Mouse (Mus musculus): Measurements from ENCODE around the gene Slc30a5. TPM values are rescaled to one million over a fixed set of nuclear protein-coding genes. Genes with fewer than 3 reads are reported as not detected.

The Slc30a5 gene
- total RNA-seq, 2 experiments from 2014 or later: 19.1 to 23.5 TPM

GRCm38 (mm10) chr13:100775252-100776055 is 57.8 kb downstream of the Slc30a5 start, which contains the start of gene Cenph:
Cenph (minus strand) TSS chr13:100775899.
- peak; percentile 76 for DNase-seq

DNA sequence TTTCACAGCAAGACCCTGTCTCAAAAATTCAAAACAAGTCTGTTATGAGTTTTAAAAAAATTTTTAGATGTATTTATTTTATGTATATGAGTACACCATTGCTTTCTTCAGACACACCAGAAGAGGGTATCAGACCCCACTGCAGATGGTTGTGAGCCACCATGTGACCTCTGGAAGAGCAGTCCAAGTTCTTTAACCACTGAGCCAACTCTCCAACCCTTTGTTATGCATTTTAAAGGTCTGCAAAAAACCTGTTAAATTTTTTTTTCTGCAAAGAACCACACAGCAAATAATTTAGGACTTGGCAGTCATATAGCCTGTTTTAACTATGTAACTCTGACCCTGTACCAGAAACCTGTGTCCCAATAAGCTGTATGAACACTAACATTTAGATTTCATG is 58.5 kb downstream of the Slc30a5 start:
- no peak for DNase-seq

DNA sequence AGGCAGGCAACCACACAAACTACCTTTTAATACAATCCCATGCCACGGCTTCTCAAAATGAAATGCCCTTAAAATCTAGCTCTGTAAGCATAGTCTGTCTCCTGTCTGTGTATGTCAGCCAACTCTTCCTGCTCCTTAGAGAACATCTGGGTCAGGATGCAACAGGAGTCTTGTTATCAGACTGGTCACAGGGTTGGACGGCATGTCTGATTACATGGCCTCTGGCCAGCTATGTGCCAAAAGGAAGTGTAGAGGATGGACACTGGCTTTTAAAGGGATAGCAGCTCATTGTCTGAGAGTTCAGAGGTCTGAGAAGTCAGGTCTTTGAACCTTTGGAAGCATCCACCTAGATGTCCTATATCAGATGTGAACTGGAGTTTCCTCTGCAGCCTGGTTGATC is 77.9 kb downstream of the Slc30a5 start:
- no peak for DNase-seq

DNA sequence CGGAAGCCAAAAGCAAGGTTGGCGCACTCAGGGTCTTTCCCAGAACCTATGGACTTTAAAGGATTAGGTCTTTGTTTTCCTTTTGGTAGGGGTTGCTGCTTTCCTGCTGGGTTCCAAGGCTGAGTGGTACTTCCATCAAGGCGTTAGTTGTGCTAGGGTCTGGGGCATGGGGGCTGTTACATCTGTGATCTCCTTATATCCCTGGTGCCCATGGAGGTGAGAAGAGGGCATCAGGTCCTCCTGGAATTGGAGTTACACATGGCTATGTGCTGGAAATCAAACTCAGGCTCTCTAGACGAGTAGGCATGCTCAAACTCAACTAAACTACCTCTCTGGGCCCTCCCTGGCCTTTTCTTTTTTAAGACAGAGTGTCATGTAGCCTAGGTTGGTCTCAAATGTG is 79.0 kb downstream of the Slc30a5 start:
- DNase-seq: no peak

DNA sequence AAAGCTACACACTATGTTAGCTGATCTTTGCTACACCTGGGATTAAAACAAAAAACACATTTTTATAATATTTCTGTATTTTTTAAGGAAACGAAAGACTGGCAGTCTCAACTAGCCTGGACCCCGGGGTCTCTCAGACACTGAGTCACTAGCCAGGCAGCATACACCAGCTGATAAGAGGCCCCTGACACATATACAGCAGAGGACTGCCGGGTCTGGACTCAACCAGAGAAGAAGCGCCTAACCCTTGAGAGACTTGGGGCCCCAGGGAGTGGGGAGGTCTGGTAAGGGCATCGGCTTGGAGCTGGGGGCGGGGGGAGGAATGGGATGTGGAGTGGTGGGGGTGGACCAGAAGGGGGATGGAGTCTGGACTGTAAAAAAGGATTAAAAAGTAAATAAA is 80.2 kb downstream of the Slc30a5 start:
- no peak for DNase-seq

Other genes starting within 250 kb of the Slc30a5 start
- 1 to 10 TPM; 1.2 TPM for gene Marveld2, start 216.5 kb downstream of the Slc30a5 start, total RNA-seq (2021)
- 10 to 100 TPM; 66.7 to 71.5 TPM for gene Ak6, start 182.4 kb downstream of the Slc30a5 start, total RNA-seq (2021)
- 10 to 100 TPM; 11.0 to 11.7 TPM for gene Rad17, start 182.4 kb downstream of the Slc30a5 start, total RNA-seq (2021)
- gene Taf9, start 181.8 kb downstream of the Slc30a5 start, total RNA-seq (2021): 10 to 100 TPM; 10.8 to 12.9 TPM
- gene Ccdc125, start 163.7 kb downstream of the Slc30a5 start, total RNA-seq (2021): 1 to 10 TPM in 1 of 2 experiments, under 1 TPM in 1; 0.94 to 1.4 TPM
- 10 to 100 TPM; 20.4 to 26.9 TPM for gene Cdk7, start 102.5 kb downstream of the Slc30a5 start, total RNA-seq (2021)
- gene Mrps36, start 88.8 kb downstream of the Slc30a5 start, total RNA-seq (2021): 100 to 1,000 TPM; 123 to 131 TPM
- gene Cenph, start 57.5 kb downstream of the Slc30a5 start, total RNA-seq (2021): 1 to 10 TPM; 2.3 to 3.3 TPM
- 10 to 100 TPM; 10.4 to 13.0 TPM for gene Ccnb1, start 46.9 kb downstream of the Slc30a5 start, total RNA-seq (2021)